Mouse (Mus musculus) megakaryocyte, adult 5-6 weeks (primary cell): Measurements from ENCODE around the gene Trabd. TPM values are rescaled to one million over a fixed set of nuclear protein-coding genes. Genes with fewer than 3 reads are reported as not detected.

Experiments used
- ATAC-seq: 2 replicates; pipeline ENCODE4 v1.8.0; 2016; ENCODE audit warnings: mild to moderate bottlenecking, inconsistent platforms; ENCODE audit not compliant: poor library complexity, severe bottlenecking
- total RNA-seq, 2 experiments: library from RNA; stranded (forward) in 1 of 2; stranded (reverse) in 1 of 2; fragments of 153-499, 151-499 nt in 1 of 2; fragments of 221-1000, 200-1000 nt in 1 of 2; gene quantifications; 2 replicates each; pipeline versions ENCODE4 v1.2.3 to v1.2.4; 2015 to 2017

The Trabd gene
- total RNA-seq, 2 experiments from 2014 or later: 26.7 to 31.8 TPM

GRCm38 (mm10) chr15:89125351-89125750, 50.4 kb downstream of the Trabd start:
- no peak for ATAC-seq

DNA sequence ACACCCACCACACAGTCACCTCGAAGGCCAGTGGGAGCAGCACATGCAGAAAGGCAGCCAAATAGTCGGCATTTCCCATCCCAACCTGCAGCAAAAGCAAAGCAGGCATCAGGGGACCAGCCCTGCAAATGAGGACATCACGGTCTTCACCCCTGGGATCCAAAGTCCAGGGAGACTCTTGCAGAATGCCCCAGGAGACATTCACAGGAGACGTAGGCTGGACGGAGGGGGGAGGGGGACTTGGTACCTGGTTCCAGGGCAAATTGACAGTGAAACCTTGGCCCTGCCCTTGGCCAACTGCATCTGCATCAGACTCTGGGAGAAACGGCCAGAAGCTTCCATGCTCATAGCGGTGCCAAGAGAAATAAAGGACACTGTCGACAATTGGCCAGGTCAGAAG, 51.7 kb downstream of the Trabd start:
- no peak for ATAC-seq

DNA sequence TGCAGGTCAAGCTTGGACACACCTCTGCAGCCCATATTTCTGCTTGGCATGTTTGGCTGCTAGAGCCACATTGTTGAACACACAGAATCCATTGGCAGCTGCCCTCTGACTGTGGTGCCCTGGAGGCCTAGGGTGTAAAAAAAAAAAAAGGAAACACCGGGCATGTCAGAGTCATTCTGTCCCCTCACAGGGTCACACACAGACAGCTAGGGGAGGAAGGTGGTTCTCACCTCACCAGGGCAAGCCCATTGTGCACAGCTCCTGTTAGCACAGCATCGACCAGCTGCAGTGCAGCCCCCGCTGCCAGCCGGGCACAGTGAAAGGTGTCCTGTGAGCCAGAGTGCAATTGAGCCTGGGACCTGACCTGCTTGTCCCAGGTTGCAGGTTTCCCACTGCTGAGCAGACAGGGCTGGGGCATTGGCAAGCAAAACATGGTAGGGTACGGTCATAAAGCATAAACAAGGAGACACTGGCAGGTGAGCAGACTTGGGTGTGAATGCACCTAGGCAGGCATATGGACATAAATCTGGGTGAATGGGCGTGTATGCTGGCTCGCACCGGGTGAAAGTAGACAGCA, 52.5 kb downstream of the Trabd start:
- ATAC-seq: no peak

DNA sequence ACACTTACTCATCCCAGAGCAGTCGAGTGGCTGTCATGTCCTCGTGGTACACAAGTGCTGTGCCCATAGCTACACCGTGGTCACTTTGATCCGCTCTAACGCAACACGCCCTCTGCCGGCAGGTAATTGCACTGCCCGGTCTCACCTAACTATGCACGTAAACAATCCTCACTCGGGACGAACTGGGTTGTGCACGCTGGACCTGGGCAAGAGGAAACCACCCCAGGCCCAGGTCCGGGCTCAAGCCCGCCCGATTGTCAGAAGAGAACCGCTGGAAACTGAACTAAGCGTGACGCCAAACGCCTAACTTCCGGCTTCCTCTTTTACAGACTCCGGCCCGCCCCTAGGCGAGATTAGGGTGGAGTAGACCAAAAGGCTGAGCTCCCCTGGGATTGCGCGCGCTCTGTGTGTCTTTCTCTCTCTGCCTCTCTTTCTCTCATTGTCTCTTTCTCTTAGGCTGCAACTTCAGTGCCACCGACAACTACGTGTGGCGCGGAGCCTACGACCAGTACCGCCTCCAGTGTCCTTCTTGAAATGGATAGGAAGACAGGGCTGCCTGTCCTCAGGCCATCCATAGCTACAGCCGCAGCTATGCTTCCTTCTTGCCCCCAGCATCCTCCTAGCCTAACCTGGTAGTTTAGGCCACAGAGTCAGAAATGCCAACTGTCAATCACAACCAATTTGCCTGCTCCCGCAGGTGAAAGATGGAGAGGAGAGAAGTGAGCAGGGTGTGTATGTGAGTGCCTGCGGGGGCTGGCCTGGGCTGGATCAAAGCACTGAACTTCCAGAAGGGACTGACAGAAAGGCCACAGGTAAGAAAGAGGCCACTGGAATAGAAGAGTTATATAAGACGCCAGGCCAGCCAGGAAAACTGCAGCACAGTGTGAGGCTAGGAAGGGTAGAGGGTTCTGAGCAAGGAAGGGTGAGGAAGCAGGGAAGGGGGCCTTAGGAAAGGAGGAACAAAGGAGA, 53.7 kb downstream of the Trabd start, which contains the start of gene Hdac10:
Gene Hdac10 (minus strand): TSS at position 319 of the 969 bp plus-strand sequence.
- peak; percentile 73 for ATAC-seq

- no peak for ATAC-seq
Observed at GRCm38 (mm10) chr15:89130245-89130644, 55.3 kb downstream of the Trabd start.

DNA sequence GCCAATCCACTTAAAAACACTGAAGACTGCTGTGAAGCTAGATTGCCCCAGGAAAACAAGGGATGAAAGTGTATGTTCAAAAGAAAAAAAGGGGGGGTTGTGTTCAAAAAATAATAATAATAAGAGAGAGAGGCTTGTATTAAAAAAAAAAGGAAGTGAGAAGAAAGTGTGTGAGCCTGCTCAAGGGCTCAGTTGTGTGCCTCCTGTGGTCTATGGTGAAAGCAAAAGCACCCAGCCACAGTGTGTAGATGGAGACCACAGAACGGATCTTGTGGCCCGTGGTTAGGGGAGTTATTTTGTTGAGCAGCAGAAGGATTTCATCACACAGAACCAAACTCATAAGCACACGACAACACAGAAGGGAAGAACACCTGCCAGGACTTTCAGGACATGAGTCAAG, 56.4 kb downstream of the Trabd start:
- peak; percentile 80 for ATAC-seq

Other genes starting within 250 kb of the Trabd start
- 6.9 and 12.5 TPM in 2 replicates for gene Pim3, start 212.9 kb upstream of the Trabd start, total RNA-seq (2015)
- 3.3 and 4.7 TPM in 2 replicates for gene Pim3, start 212.9 kb upstream of the Trabd start, total RNA-seq (2017)
- not detected in 2 replicates for gene Ttll8, start 120.7 kb upstream of the Trabd start, total RNA-seq (2015)
- not detected in 2 replicates for gene Ttll8, start 120.7 kb upstream of the Trabd start, total RNA-seq (2017)
- gene Mlc1, start 96.1 kb upstream of the Trabd start, total RNA-seq (2015): not detected in 2 replicates
- not detected in 2 replicates for gene Mlc1, start 96.1 kb upstream of the Trabd start, total RNA-seq (2017)
- not detected in 2 replicates for gene Mov10l1, start 92.2 kb upstream of the Trabd start, total RNA-seq (2015)
- not detected in 2 replicates for gene Mov10l1, start 92.2 kb upstream of the Trabd start, total RNA-seq (2017)
- not detected in 2 replicates for gene Panx2, start 15.4 kb upstream of the Trabd start, total RNA-seq (2015)
- gene Panx2, start 15.4 kb upstream of the Trabd start, total RNA-seq (2017): not detected in 2 replicates
- gene Selenoo, start 14.0 kb downstream of the Trabd start, total RNA-seq (2015): 11.4 and 13.8 TPM in 2 replicates
- gene Selenoo, start 14.0 kb downstream of the Trabd start, total RNA-seq (2017): 17.4 and 18.0 TPM in 2 replicates
- 11.0 and 15.5 TPM in 2 replicates for gene Tubgcp6, start 48.0 kb downstream of the Trabd start, total RNA-seq (2015)
- 16.0 and 17.3 TPM in 2 replicates for gene Tubgcp6, start 48.0 kb downstream of the Trabd start, total RNA-seq (2017)
- gene Hdac10, start 53.6 kb downstream of the Trabd start, total RNA-seq (2015): 5.3 and 7.8 TPM in 2 replicates
- gene Hdac10, start 53.6 kb downstream of the Trabd start, total RNA-seq (2017): 11.0 and 12.8 TPM in 2 replicates
- 0.64 and 0.65 TPM in 2 replicates for gene Mapk12, start 65.6 kb downstream of the Trabd start, total RNA-seq (2015)
- not detected in 2 replicates for gene Mapk12, start 65.6 kb downstream of the Trabd start, total RNA-seq (2017)
- 0.40 and 0.43 TPM in 2 replicates for gene Mapk11, start 74.5 kb downstream of the Trabd start, total RNA-seq (2015)
- gene Mapk11, start 74.5 kb downstream of the Trabd start, total RNA-seq (2017): 0.24 and 0.51 TPM in 2 replicates
- gene Plxnb2, start 105.7 kb downstream of the Trabd start, total RNA-seq (2015): 95.9 and 101 TPM in 2 replicates
- gene Plxnb2, start 105.7 kb downstream of the Trabd start, total RNA-seq (2017): 111 and 118 TPM in 2 replicates
- 0.71 and 1.4 TPM in 2 replicates for gene Dennd6b, start 121.4 kb downstream of the Trabd start, total RNA-seq (2015)
- 0.59 and 0.89 TPM in 2 replicates for gene Dennd6b, start 121.4 kb downstream of the Trabd start, total RNA-seq (2017)
- 10.5 and 13.1 TPM in 2 replicates for gene Ppp6r2, start 136.4 kb downstream of the Trabd start, total RNA-seq (2015)
- gene Ppp6r2, start 136.4 kb downstream of the Trabd start, total RNA-seq (2017): 11.6 and 12.4 TPM in 2 replicates
- 109 and 120 TPM in 2 replicates for gene Sbf1, start 240.2 kb downstream of the Trabd start, total RNA-seq (2015)
- gene Sbf1, start 240.2 kb downstream of the Trabd start, total RNA-seq (2017): 40.6 and 53.5 TPM in 2 replicates
- 0.16 TPM in 1 of 2 replicates, not detected in the other for gene Adm2, start 247.6 kb downstream of the Trabd start, total RNA-seq (2015)
- not detected in 2 replicates for gene Adm2, start 247.6 kb downstream of the Trabd start, total RNA-seq (2017)